Mouse (Mus musculus) olfactory bulb, adult 2 months (tissue): Measurements from ENCODE around the gene Ywhaq.

Experiments
- CTCF ChIP-seq: fragments of 200-500 bp; IDR thresholded peaks from 2 replicates; pipeline ENCODE4 v1.5.1; 2012; ENCODE audit warnings: low read depth, mild to moderate bottlenecking, low read length, moderate library complexity; ENCODE audit not compliant: insufficient read depth
- POLR2A ChIP-seq: fragments of 200-500 bp; IDR thresholded peaks from 2 replicates; pipeline ENCODE4 v1.6.1; 2012; ENCODE audit warnings: mild to moderate bottlenecking, low read depth, low read length, moderate library complexity; ENCODE audit not compliant: insufficient read depth

- TF ChIP-seq POLR2A (no peak), CTCF (no peak)
Observed at GRCm38 (mm10) chr12:21443783-21444182, 26.3 kb upstream of the Ywhaq start.
